Mouse (Mus musculus): ENCODE data around the gene Olfr1461. TPM values are rescaled to one million over a fixed set of nuclear protein-coding genes. Genes with fewer than 3 reads are reported as not detected.

The Olfr1461 gene
- polyA plus RNA-seq (2014; fragmentation: Illumina TruSeq; extraction: RNeasy Lipid Tissue Mini Kit (QIAGEN cat#74804); ENCODE audit: low read depth, low replicate concordance) = not detected

GRCm38 (mm10) chr19:13162700-13163099, at the start of gene Olfr1461:
Olfr1461 (plus strand) TSS chr19:13163000.

GRCm38 (mm10) chr19:13149449-13149848, 13.4 kb upstream of the Olfr1461 start, which contains the start of gene Olfr1459:
Olfr1459 (minus strand) TSS chr19:13149549.

GRCm38 (mm10) chr19:13185434-13185833, 22.6 kb downstream of the Olfr1461 start, which contains the start of gene Olfr1462:
Olfr1462 (plus strand) TSS chr19:13185734.

Other genes starting within 250 kb of the Olfr1461 start
- gene Olfr1448, start 238.6 kb upstream of the Olfr1461 start, polyA plus RNA-seq (2014; fragmentation: Illumina TruSeq; extraction: RNeasy Lipid Tissue Mini Kit (QIAGEN cat#74804); ENCODE audit: low read depth, low replicate concordance) = not detected
- not detected for gene Olfr1449, start 232.2 kb upstream of the Olfr1461 start, polyA plus RNA-seq (2014; fragmentation: Illumina TruSeq; extraction: RNeasy Lipid Tissue Mini Kit (QIAGEN cat#74804); ENCODE audit: low read depth, low replicate concordance)
- not detected for gene Olfr1450, start 212.7 kb upstream of the Olfr1461 start, polyA plus RNA-seq (2014; fragmentation: Illumina TruSeq; extraction: RNeasy Lipid Tissue Mini Kit (QIAGEN cat#74804); ENCODE audit: low read depth, low replicate concordance)
- not detected for gene Olfr1451, start 168.0 kb upstream of the Olfr1461 start, polyA plus RNA-seq (2014; fragmentation: Illumina TruSeq; extraction: RNeasy Lipid Tissue Mini Kit (QIAGEN cat#74804); ENCODE audit: low read depth, low replicate concordance)
- not detected for gene Olfr1453, start 134.7 kb upstream of the Olfr1461 start, polyA plus RNA-seq (2014; fragmentation: Illumina TruSeq; extraction: RNeasy Lipid Tissue Mini Kit (QIAGEN cat#74804); ENCODE audit: low read depth, low replicate concordance)
- gene Olfr1454, start 102.4 kb upstream of the Olfr1461 start, polyA plus RNA-seq (2014; fragmentation: Illumina TruSeq; extraction: RNeasy Lipid Tissue Mini Kit (QIAGEN cat#74804); ENCODE audit: low read depth, low replicate concordance) = not detected
- gene Olfr1457, start 65.1 kb upstream of the Olfr1461 start, polyA plus RNA-seq (2014; fragmentation: Illumina TruSeq; extraction: RNeasy Lipid Tissue Mini Kit (QIAGEN cat#74804); ENCODE audit: low read depth, low replicate concordance) = not detected
- not detected for gene Olfr1458, start 56.2 kb upstream of the Olfr1461 start, polyA plus RNA-seq (2014; fragmentation: Illumina TruSeq; extraction: RNeasy Lipid Tissue Mini Kit (QIAGEN cat#74804); ENCODE audit: low read depth, low replicate concordance)
- 0.04 TPM for gene Olfr1459, start 13.5 kb upstream of the Olfr1461 start, polyA plus RNA-seq (2014; fragmentation: Illumina TruSeq; extraction: RNeasy Lipid Tissue Mini Kit (QIAGEN cat#74804); ENCODE audit: low read depth, low replicate concordance)
- not detected for gene Olfr1462, start 22.7 kb downstream of the Olfr1461 start, polyA plus RNA-seq (2014; fragmentation: Illumina TruSeq; extraction: RNeasy Lipid Tissue Mini Kit (QIAGEN cat#74804); ENCODE audit: low read depth, low replicate concordance)
- not detected for gene Olfr1463, start 68.3 kb downstream of the Olfr1461 start, polyA plus RNA-seq (2014; fragmentation: Illumina TruSeq; extraction: RNeasy Lipid Tissue Mini Kit (QIAGEN cat#74804); ENCODE audit: low read depth, low replicate concordance)
- gene Olfr1465, start 152.5 kb downstream of the Olfr1461 start, polyA plus RNA-seq (2014; fragmentation: Illumina TruSeq; extraction: RNeasy Lipid Tissue Mini Kit (QIAGEN cat#74804); ENCODE audit: low read depth, low replicate concordance) = not detected
- gene Olfr1466, start 175.9 kb downstream of the Olfr1461 start, polyA plus RNA-seq (2014; fragmentation: Illumina TruSeq; extraction: RNeasy Lipid Tissue Mini Kit (QIAGEN cat#74804); ENCODE audit: low read depth, low replicate concordance) = not detected
- gene Olfr1467, start 199.2 kb downstream of the Olfr1461 start, polyA plus RNA-seq (2014; fragmentation: Illumina TruSeq; extraction: RNeasy Lipid Tissue Mini Kit (QIAGEN cat#74804); ENCODE audit: low read depth, low replicate concordance) = not detected
- not detected for gene Olfr1469, start 244.8 kb downstream of the Olfr1461 start, polyA plus RNA-seq (2014; fragmentation: Illumina TruSeq; extraction: RNeasy Lipid Tissue Mini Kit (QIAGEN cat#74804); ENCODE audit: low read depth, low replicate concordance)

Data from testis, adult 10 weeks (tissue).